Mouse (Mus musculus) hindbrain, embryonic 11.5 days (tissue): ENCODE measurements around the gene Nos1ap. TPM values are rescaled to one million over a fixed set of nuclear protein-coding genes. Genes with fewer than 3 reads are reported as not detected.

Experiments
- ATAC-seq: fragments of 200-750 bp; cut with Nextera tagmentation; 2 replicates; pipeline ENCODE4 v1.8.0; 2017; ENCODE audit warnings: mild to moderate bottlenecking, moderate TSS enrichment, moderate library complexity; ENCODE audit not compliant: low FRiP score
- DNase-seq: peaks from one replicate; pipeline ENCODE4 v3.0.0-alpha.2; 2015; ENCODE audit warnings: low spot score
- H3K27ac ChIP-seq: fragments of 300-500 bp; sonication (generic); 2 replicates; pipeline ENCODE4 v1.5.1; 2014; ENCODE audit warnings: mild to moderate bottlenecking, low read depth, low read length
- H3K27me3 ChIP-seq: fragments of 300-500 bp; sonication (generic); 2 replicates; pipeline ENCODE4 v1.6.1; 2014; ENCODE audit warnings: mild to moderate bottlenecking, low read length, moderate library complexity, mixed read lengths; ENCODE audit not compliant: control insufficient read depth, insufficient read depth
- H3K36me3 ChIP-seq: fragments of 300-500 bp; sonication (generic); 2 replicates; pipeline ENCODE4 v1.6.1; 2014; ENCODE audit warnings: mild to moderate bottlenecking, low read length, moderate library complexity, mixed read lengths; ENCODE audit not compliant: control insufficient read depth, insufficient read depth
- H3K4me1 ChIP-seq: fragments of 300-500 bp; sonication (generic); replicated peaks from 2 replicates; pipeline ENCODE4 v1.6.1; 2014; ENCODE audit warnings: low read length, mixed read lengths; ENCODE audit not compliant: control insufficient read depth, insufficient read depth
- H3K4me2 ChIP-seq: fragments of 300-500 bp; sonication (generic); replicated peaks from 2 replicates; pipeline ENCODE4 v1.6.1; 2014; ENCODE audit warnings: mild to moderate bottlenecking, low read depth, low read length
- H3K4me3 ChIP-seq: fragments of 300-500 bp; sonication (generic); 2 replicates; pipeline ENCODE4 v1.5.1; 2014; ENCODE audit warnings: low read depth, low read length
- H3K9ac ChIP-seq: fragments of 300-500 bp; sonication (generic); 2 replicates; pipeline ENCODE4 v1.6.1; 2014; ENCODE audit warnings: low read depth, low read length
- H3K9me3 ChIP-seq: fragments of 300-500 bp; sonication (generic); 2 replicates; pipeline ENCODE4 v1.6.1; 2016; ENCODE audit warnings: low read length; ENCODE audit not compliant: control insufficient read depth
- WGBS: fragments of 180-500 bp; shearing (Covaris S2); extraction: QIAGEN DNeasy Blood & Tissue Kit; methylation state at CpG from one replicate; pipeline ENCODE4 v1.1.7; 2014; 5-methylcytosine and 5-hydroxymethylcytosine counted together
- polyA plus RNA-seq: library from polyadenylated mRNA; unstranded; fragments of >200 nt; fragmentation: Nextera tagmentation; extraction: Ambion mirVana; gene quantifications from 2 replicates; pipeline ENCODE4 v1.2.1, GENCODE M21; 2014

Nos1ap gene
- polyA plus RNA-seq, 1 experiment from 2014 or later: 9.7 TPM

- H3K9me3 ChIP-seq: no peaks in the 10 kb centered on the region
- no peak for ATAC-seq
- H3K4me3 ChIP-seq: no peak overlapping the region
- no peak overlapping the region for H3K27ac ChIP-seq
- H3K9ac ChIP-seq: no peak overlapping the region
- no peak for DNase-seq
- WGBS: 90% methylated on average over 8 of the region's 8 CpGs
- no peaks in the 10 kb centered on the region for H3K36me3 ChIP-seq
- no peak overlapping the region for H3K4me2 ChIP-seq
- no peaks in the 10 kb centered on the region for H3K27me3 ChIP-seq
- no peaks in the 10 kb centered on the region for H3K4me1 ChIP-seq
Observed at GRCm38 (mm10) chr1:170496221-170496620, 93.4 kb downstream of the Nos1ap start.

DNA sequence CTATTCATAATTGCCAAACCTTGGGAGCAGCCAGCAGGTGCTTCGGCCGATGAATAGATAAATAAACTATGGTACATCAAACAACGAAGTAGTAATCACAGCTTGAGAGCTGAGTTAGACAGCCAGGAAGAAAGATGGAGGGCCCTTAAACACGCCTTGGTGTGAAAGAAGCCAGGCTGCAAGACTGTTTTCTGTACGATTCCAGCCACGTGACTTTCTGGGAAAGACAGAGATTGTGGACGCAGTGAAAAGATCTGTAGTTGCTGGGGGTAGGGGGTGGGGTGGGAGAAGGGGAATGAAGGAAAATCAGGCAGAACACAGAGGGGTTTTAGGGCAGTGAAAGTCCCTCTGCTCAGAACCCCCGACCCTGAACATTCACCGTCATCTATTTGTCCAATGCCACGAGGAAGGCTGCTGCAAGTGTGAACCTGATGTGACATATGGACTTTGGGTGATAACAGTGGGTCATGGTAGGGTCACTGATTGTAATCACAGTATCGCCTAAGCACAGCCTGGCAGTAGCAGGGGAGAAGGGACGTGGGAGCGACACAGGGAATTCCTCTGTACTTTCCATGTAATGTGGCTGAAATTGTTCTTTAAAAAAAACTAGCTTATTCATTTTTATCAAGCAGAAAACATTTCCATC is 94.0 kb downstream of the Nos1ap start:
- ATAC-seq (0 out of 2 replicates have a peak, but pooled peaks have one; percentile 25), DNase-seq (no peak)
- Histone ChIP-seq H3K4me2 (no peak overlapping the region), H3K9ac (no peak overlapping the region), H3K36me3 (no peaks in the 10 kb centered on the region), H3K9me3 (no peaks in the 10 kb centered on the region), H3K4me3 (no peak overlapping the region), H3K4me1 (no peaks in the 10 kb centered on the region), H3K27me3 (no peaks in the 10 kb centered on the region), H3K27ac (no peak overlapping the region)
- 70% methylated on average over 13 of the region's 13 CpGs for WGBS

DNA sequence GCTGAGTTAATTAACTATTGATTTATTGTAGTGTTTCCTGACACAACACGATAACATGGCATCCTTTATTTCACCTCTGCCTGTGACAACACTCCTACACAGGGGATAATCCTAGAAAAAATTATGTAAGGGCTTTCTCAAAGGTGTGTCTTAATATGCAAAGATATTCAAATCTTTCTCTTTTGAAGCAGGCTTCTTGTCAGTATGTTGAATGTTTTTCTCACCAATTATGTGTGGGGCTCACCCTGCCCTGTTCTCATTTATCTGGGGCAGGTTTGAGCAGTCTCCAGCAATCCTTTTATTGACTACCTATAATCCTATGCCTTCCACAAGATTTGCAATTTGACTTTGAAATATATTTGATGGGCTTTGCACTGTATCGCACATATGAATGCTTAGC is 97.1 kb downstream of the Nos1ap start:
- 80% methylated on average over 2 of the region's 2 CpGs for WGBS
- no peaks in the 10 kb centered on the region for H3K4me1 ChIP-seq
- H3K9me3 ChIP-seq: no peaks in the 10 kb centered on the region
- H3K9ac ChIP-seq: no peak overlapping the region
- H3K4me3 ChIP-seq: no peak overlapping the region
- ATAC-seq: no peak; the same call in 1 of the 2 replicates
- H3K27ac ChIP-seq: no peak overlapping the region
- H3K4me2 ChIP-seq: no peak overlapping the region
- no peak for DNase-seq
- no peaks in the 10 kb centered on the region for H3K27me3 ChIP-seq
- H3K36me3 ChIP-seq: no peaks in the 10 kb centered on the region

- Histone ChIP-seq H3K9ac (no peak overlapping the region), H3K4me3 (no peak overlapping the region), H3K36me3 (no peaks in the 10 kb centered on the region), H3K4me2 (no peak overlapping the region), H3K27ac (no peak overlapping the region), H3K4me1 (no peaks in the 10 kb centered on the region), H3K9me3 (no peaks in the 10 kb centered on the region), H3K27me3 (no peaks in the 10 kb centered on the region)
- no peak for DNase-seq
- 82% methylated on average over 4 of the region's 4 CpGs for WGBS
- ATAC-seq: no peak
Observed at GRCm38 (mm10) chr1:170492027-170492426, 97.6 kb downstream of the Nos1ap start.

GRCm38 (mm10) chr1:170489936-170490335 is 99.7 kb downstream of the Nos1ap start:
- no peaks in the 10 kb centered on the region for H3K36me3 ChIP-seq
- H3K27me3 ChIP-seq: no peaks in the 10 kb centered on the region
- ATAC-seq: no peak
- no peak for DNase-seq
- H3K9me3 ChIP-seq: no peaks in the 10 kb centered on the region
- 90% methylated on average over 7 of the region's 7 CpGs for WGBS
- no peak overlapping the region for H3K4me3 ChIP-seq
- no peak overlapping the region for H3K27ac ChIP-seq
- H3K4me2 ChIP-seq: no peak overlapping the region
- no peak overlapping the region for H3K9ac ChIP-seq
- H3K4me1 ChIP-seq: no peaks in the 10 kb centered on the region

DNA sequence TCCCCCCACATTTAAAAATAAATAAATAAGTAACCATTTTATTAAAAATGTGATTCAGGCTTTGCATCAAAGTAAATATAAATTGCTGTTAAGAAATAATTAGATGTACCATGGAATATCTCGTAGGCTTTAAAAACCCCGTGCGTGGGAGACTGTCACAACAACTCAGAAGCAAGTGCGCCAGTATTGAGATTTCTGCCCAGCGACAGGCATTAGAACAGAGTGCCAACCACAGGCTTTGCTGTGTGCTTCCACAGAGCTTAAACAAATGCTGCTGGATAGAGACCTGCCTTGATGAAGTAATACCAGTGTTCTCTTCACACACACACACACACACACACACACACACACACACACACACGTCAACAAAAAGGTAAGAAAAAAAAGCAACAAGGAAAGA is 100.2 kb downstream of the Nos1ap start:
- ATAC-seq (no peak), DNase-seq (no peak)
- WGBS: 91% methylated on average over 6 of the region's 6 CpGs
- H3K36me3 ChIP-seq: no peaks in the 10 kb centered on the region
- H3K4me3 ChIP-seq: no peak overlapping the region
- H3K27me3 ChIP-seq: no peaks in the 10 kb centered on the region
- no peaks in the 10 kb centered on the region for H3K9me3 ChIP-seq
- H3K9ac ChIP-seq: no peak overlapping the region
- H3K4me1 ChIP-seq: no peaks in the 10 kb centered on the region
- no peak overlapping the region for H3K27ac ChIP-seq
- H3K4me2 ChIP-seq: no peak overlapping the region

DNA sequence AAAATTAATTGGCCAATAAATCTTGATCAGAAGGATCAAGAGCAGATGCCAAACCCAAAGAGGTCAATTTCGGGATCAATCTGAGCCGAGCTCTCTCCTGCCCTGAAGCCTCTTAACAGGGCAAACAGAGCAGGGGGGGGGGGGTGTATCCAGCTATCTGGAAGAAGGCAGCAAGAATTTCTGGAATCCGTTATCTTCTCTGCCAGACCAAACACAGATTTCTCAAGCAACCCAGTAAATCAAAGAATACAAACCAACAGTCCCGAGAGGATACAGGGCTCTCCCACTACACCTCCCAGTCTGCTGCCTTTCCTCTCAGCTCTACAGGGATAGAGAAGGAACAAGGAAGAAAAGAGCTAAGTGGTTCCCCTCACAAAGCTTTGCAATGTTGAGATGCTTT is 104.5 kb downstream of the Nos1ap start:
- Histone ChIP-seq H3K9ac (no peak overlapping the region), H3K27me3 (no peaks in the 10 kb centered on the region), H3K9me3 (no peaks in the 10 kb centered on the region), H3K36me3 (no peaks in the 10 kb centered on the region), H3K4me2 (no peak overlapping the region), H3K4me1 (no peaks in the 10 kb centered on the region), H3K27ac (0 out of 2 replicates have a peak overlapping the region, but pooled peaks have one; percentile 42), H3K4me3 (no peak overlapping the region)
- no peak for DNase-seq
- 31% methylated on average over 4 of the region's 4 CpGs for WGBS
- ATAC-seq: no peak

GRCm38 (mm10) chr1:170482236-170482905 is 107.3 kb downstream of the Nos1ap start:
- Histone ChIP-seq H3K4me2 (no peak overlapping the region), H3K27me3 (no peaks in the 10 kb centered on the region), H3K4me1 (peaks cover 6% of the 10 kb centered on the region), H3K27ac (no peak overlapping the region), H3K9ac (no peak overlapping the region), H3K4me3 (no peak overlapping the region), H3K9me3 (no peaks in the 10 kb centered on the region), H3K36me3 (no peaks in the 10 kb centered on the region)
- DNase-seq (no peak), ATAC-seq (no peak)
- WGBS: 88% methylated on average over 7 of the region's 8 CpGs

- H3K27me3 ChIP-seq: no peaks in the 10 kb centered on the region
- peaks cover 6% of the 10 kb centered on the region for H3K4me1 ChIP-seq
- no peak overlapping the region for H3K9ac ChIP-seq
- H3K9me3 ChIP-seq: no peaks in the 10 kb centered on the region
- ATAC-seq (no peak), DNase-seq (no peak)
- H3K4me2 ChIP-seq: no peak overlapping the region
- H3K27ac ChIP-seq: no peak overlapping the region
- WGBS: 71% methylated on average over 3 of the region's 3 CpGs
- no peak overlapping the region for H3K4me3 ChIP-seq
- no peaks in the 10 kb centered on the region for H3K36me3 ChIP-seq
Observed at GRCm38 (mm10) chr1:170481093-170481492, 108.6 kb downstream of the Nos1ap start.
